Mouse (Mus musculus) bone marrow, adult 2 months (tissue): ENCODE measurements at regions not wholly inside any gene's neighbourhood (a gene's known extent, or its start where the extent isn't known, plus 50 kb on each side); places are given as distances from the start of the nearest gene placed in this dataset.

Source experiments
- CTCF ChIP-seq: fragments of 200-500 bp; IDR thresholded peaks from 2 replicates; pipeline ENCODE4 v1.5.1; 2011; ENCODE audit warnings: low read length, control low read depth; ENCODE audit not compliant: control insufficient read depth, insufficient read depth
- POLR2A ChIP-seq: fragments of 200-500 bp; IDR thresholded peaks from 2 replicates; pipeline ENCODE4 v1.6.1; 2011; ENCODE audit warnings: low read depth, mild to moderate bottlenecking, control low read depth, low read length, borderline replicate concordance; ENCODE audit not compliant: control insufficient read depth

- TF ChIP-seq CTCF (peak; percentile 24; the same call in 1 of the 2 replicates), POLR2A (no peak)
Observed at GRCm38 (mm10) chr19:56007433-56007832, 265.8 kb downstream of the Tcf7l2 start.
